In genomic region chr1:176823889-176824288, GRCm38 (mm10) we compare ENCODE assay signal across 12 mouse cellular contexts. TPM values are rescaled to one million over a fixed set of nuclear protein-coding genes. Genes with fewer than 3 reads are reported as not detected.
A peak's percentile ranks its signal among the peaks of the same experiment; 100 is the strongest.
DNase-seq lines count a peak whose midpoint lies in the region; ATAC-seq and TF ChIP-seq lines count a peak whose summit lies in the region.
"Had no signal": no experiment of that assay in that cellular context is flagged by ENCODE, and none has a peak within 500 bp of the region (broad histone marks: within the 10 kb centered on the region; RNA-seq: fewer than 3 reads in every experiment).

No protein-coding gene starts in this region.

- H3K9me3 ChIP-seq in liver, postnatal 0 days (ENCODE audit: low read length): no peaks in the 10 kb centered on the region
- no peaks in the 10 kb centered on the region for H3K9me3 ChIP-seq in hindbrain, embryonic 16.5 days (ENCODE audit: control insufficient read depth, low read length)
- H3K9me3 ChIP-seq: midbrain, embryonic 10.5 days; neural tube, embryonic 12.5 days had no signal

- TF ChIP-seq CTCF in liver, postnatal 0 days (IDR thresholded peaks at IDR 0.05; ENCODE audit: low read depth): no peak

- no peak overlapping the region for H3K9ac ChIP-seq in liver, postnatal 0 days (replicated peaks)
- no peak overlapping the region for H3K9ac ChIP-seq in hindbrain, embryonic 16.5 days (ENCODE audit: low read depth, low read length)
- H3K9ac ChIP-seq: neural tube, embryonic 12.5 days had no signal

- 49% methylated on average over 8 of the region's 8 CpGs for WGBS in liver, postnatal 0 days (ENCODE audit: insufficient replicate concordance)
- 89% methylated on average over 8 of the region's 8 CpGs for WGBS in hindbrain, embryonic 16.5 days

- no peak for TF ChIP-seq EP300 in liver, postnatal 0 days (IDR thresholded peaks at IDR 0.05; ENCODE audit: low read depth)

- DNase-seq in heart, adult 11 months: peak; percentile 86
- no peak for DNase-seq in heart, postnatal 10 days
- DNase-seq in liver, postnatal 0 days: no peak
- no peak for DNase-seq in liver
- DNase-seq in neural tube, embryonic 10.5 days (ENCODE audit: extremely low spot score, low spot score): no peak
- DNase-seq: cerebellum, adult 9-11 months; kidney, adult 11 months had no signal

- H3K27ac ChIP-seq in liver, postnatal 0 days (ENCODE audit: low read depth): peak overlapping the region; percentile 25; the same call in 1 of the 2 replicates
- peak overlapping the region; percentile 27; the same call in 1 of the 2 replicates for H3K27ac ChIP-seq in brown adipose tissue, adult 24 weeks (replicated peaks; ENCODE audit: low read depth, low read length)
- no peak overlapping the region for H3K27ac ChIP-seq in hindbrain, embryonic 16.5 days (ENCODE audit: low read depth, low read length)
- H3K27ac ChIP-seq: midbrain, embryonic 10.5 days; neural tube, embryonic 12.5 days had no signal

- intact Hi-C loops in heart, postnatal 10 days (cut with DNase I): no loop called here

- no peak overlapping the region for H3K4me2 ChIP-seq in liver, postnatal 0 days (ENCODE audit: low read depth, low read length)
- peak overlapping the region; percentile 64 for H3K4me2 ChIP-seq in myocyte (ENCODE audit: low read depth)
- no peak overlapping the region for H3K4me2 ChIP-seq in hindbrain, embryonic 16.5 days (ENCODE audit: low read length)
- H3K4me2 ChIP-seq: neural tube, embryonic 12.5 days had no signal

- H3K27me3 ChIP-seq in liver, postnatal 0 days (ENCODE audit: insufficient read depth, low read length): no peaks in the 10 kb centered on the region
- no peaks in the 10 kb centered on the region for H3K27me3 ChIP-seq in myocyte (ENCODE audit: control insufficient read depth, insufficient read depth, insufficient read length)
- H3K27me3 ChIP-seq in hindbrain, embryonic 16.5 days (replicated peaks; ENCODE audit: control insufficient read depth, insufficient read depth, low read length): no peaks in the 10 kb centered on the region
- H3K27me3 ChIP-seq: neural tube, embryonic 12.5 days had no signal

- H3K4me3 ChIP-seq in liver, postnatal 0 days (ENCODE audit: low read depth, low read length): no peak overlapping the region
- no peak overlapping the region for H3K4me3 ChIP-seq in brown adipose tissue, adult 24 weeks (ENCODE audit: insufficient read depth, low read depth, low read length)
- H3K4me3 ChIP-seq in myocyte: no peak overlapping the region
- H3K4me3 ChIP-seq in hindbrain, embryonic 16.5 days (ENCODE audit: low read length): no peak overlapping the region
- H3K4me3 ChIP-seq: midbrain, embryonic 10.5 days; neural tube, embryonic 12.5 days had no signal

- peaks cover 33% of the 10 kb centered on the region for H3K4me1 ChIP-seq in liver, postnatal 0 days (ENCODE audit: insufficient read depth)
- peaks cover 12% of the 10 kb centered on the region for H3K4me1 ChIP-seq in brown adipose tissue, adult 24 weeks (ENCODE audit: control insufficient read depth, insufficient read depth, insufficient read length, low read length)
- H3K4me1 ChIP-seq in hindbrain, embryonic 16.5 days (ENCODE audit: control insufficient read depth, insufficient read depth, low read depth, low read length): no peaks in the 10 kb centered on the region
- H3K4me1 ChIP-seq: neural tube, embryonic 12.5 days had no signal

- H3ac ChIP-seq in myocyte (ENCODE audit: control insufficient read depth, insufficient read length): no peak overlapping the region

- no peak for TF ChIP-seq POLR2A in myocyte (IDR thresholded peaks at IDR 0.05; ENCODE audit: insufficient read length, low read depth)

- peaks cover 10% of the 10 kb centered on the region for H3K79me2 ChIP-seq in myocyte (ENCODE audit: control insufficient read depth, insufficient read depth)

- ATAC-seq in liver, postnatal 0 days: peak; percentile 6; the same call in 1 of the 2 replicates
- no peak for ATAC-seq in hindbrain, embryonic 16.5 days

- 0 out of 2 replicates have a peak, but pooled peaks cover 3% of the 10 kb centered on the region for H3K36me3 ChIP-seq in liver, postnatal 0 days (replicated peaks; ENCODE audit: insufficient read depth, low read length)
- H3K36me3 ChIP-seq in myocyte (ENCODE audit: control insufficient read depth, insufficient read depth): peaks cover 4% of the 10 kb centered on the region
- no peaks in the 10 kb centered on the region for H3K36me3 ChIP-seq in hindbrain, embryonic 16.5 days (ENCODE audit: control insufficient read depth, insufficient read depth, low read length)

TF ChIP-seq in myocyte, 11 proteins besides CTCF, POLR2A, EP300 and RAD21:
- no peak for TF ChIP-seq CEBPB (IDR thresholded peaks at IDR 0.05; ENCODE audit: insufficient read depth, poor library complexity, severe bottlenecking)
- TF ChIP-seq USF1 (IDR thresholded peaks at IDR 0.05; ENCODE audit: low read depth): no peak
- TF ChIP-seq MAX (IDR thresholded peaks at IDR 0.05; ENCODE audit: low read depth): no peak
- no peak for TF ChIP-seq REST (IDR thresholded peaks at IDR 0.05; ENCODE audit: insufficient read depth, insufficient read length)
- TF ChIP-seq SRF (IDR thresholded peaks at IDR 0.05; ENCODE audit: control insufficient read depth, insufficient read length, low read depth): no peak
- no peak for TF ChIP-seq E2F4 (IDR thresholded peaks at IDR 0.05; ENCODE audit: insufficient read depth)
- no peak for TF ChIP-seq TCF3 (IDR thresholded peaks at IDR 0.05; ENCODE audit: insufficient read length, low read depth)
- no peak for TF ChIP-seq POLR2AphosphoS2 (IDR thresholded peaks at IDR 0.05; ENCODE audit: insufficient read length, low read depth)
- TF ChIP-seq MYOD1 (IDR thresholded peaks at IDR 0.05; ENCODE audit: control insufficient read depth in 1 of 3, insufficient read length in 2 of 3, low read depth in 2 of 3): no peak
- no peak for TF ChIP-seq TCF12 (IDR thresholded peaks at IDR 0.05; ENCODE audit: insufficient read depth, poor library complexity, severe bottlenecking)
- TF ChIP-seq MYOG (IDR thresholded peaks at IDR 0.05; ENCODE audit: control insufficient read depth in 1 of 3, insufficient read depth in 1 of 3, insufficient read length in 2 of 3, low read depth in 2 of 3): no peak

RNA-seq across cellular contexts. Expression of gene Sdccag8, which starts 9.4 kb away (rescaled TPM):
- total RNA-seq in heart, postnatal 10 days (2021): 1 to 10 TPM; 4.2 to 5.3 TPM
- polyA plus RNA-seq in liver, postnatal 0 days (2015; fragmentation: Nextera tagmentation; extraction: Ambion mirVana): 4.2 and 4.5 TPM in 2 replicates
- polyA plus RNA-seq in brown adipose tissue, adult 24 weeks (2012; ENCODE audit: insufficient read depth, insufficient read length, missing spikeins): 4.2 and 7.5 TPM in 2 replicates
- 8.4 TPM for polyA plus RNA-seq in myocyte (2012; fragmentation: generic; extraction: Trizol)
- polyA plus RNA-seq in hindbrain, embryonic 16.5 days (2015; fragmentation: Nextera tagmentation; extraction: Ambion mirVana): 24.1 and 25.8 TPM in 2 replicates

RNA-seq across cellular contexts. Expression of gene Cep170, which starts 10.0 kb away (rescaled TPM):
- total RNA-seq in heart, postnatal 10 days (2021): 10 to 100 TPM; 30.6 to 39.1 TPM
- 2.6 and 4.4 TPM in 2 replicates for polyA plus RNA-seq in liver, postnatal 0 days (2015; fragmentation: Nextera tagmentation; extraction: Ambion mirVana)
- polyA plus RNA-seq in brown adipose tissue, adult 24 weeks (2012; ENCODE audit: insufficient read depth, insufficient read length, missing spikeins): 13.2 and 15.1 TPM in 2 replicates
- polyA plus RNA-seq in myocyte (2012; fragmentation: generic; extraction: Trizol): 15.4 TPM
- 82.8 and 91.4 TPM in 2 replicates for polyA plus RNA-seq in hindbrain, embryonic 16.5 days (2015; fragmentation: Nextera tagmentation; extraction: Ambion mirVana)
